Mouse (Mus musculus): ENCODE results near the gene Pdgfb. TPM values are rescaled to one million over a fixed set of nuclear protein-coding genes. Genes with fewer than 3 reads are reported as not detected.

Pdgfb gene
- polyA plus RNA-seq, 1 experiment from 2014 or later: 2.5 TPM

GRCm38 (mm10) chr15:79967346-79967745 is 47.4 kb downstream of the Pdgfb start:
- no peaks in the 10 kb centered on the region for H3K4me1 ChIP-seq
- no peak for ATAC-seq (ENCODE audit: low FRiP score)
- H3K9me3 ChIP-seq (replicated peaks): no peaks in the 10 kb centered on the region
- H3K36me3 ChIP-seq: no peaks in the 10 kb centered on the region
- 85% methylated on average over 6 of the region's 6 CpGs for WGBS
- H3K27ac ChIP-seq: no peak overlapping the region
- no peak overlapping the region for H3K4me3 ChIP-seq
- no peaks in the 10 kb centered on the region for H3K27me3 ChIP-seq
- no peak overlapping the region for H3K4me2 ChIP-seq (replicated peaks)
- H3K9ac ChIP-seq: no peak overlapping the region

GRCm38 (mm10) chr15:79964376-79964775 is 50.4 kb downstream of the Pdgfb start:
- no peak overlapping the region for H3K4me3 ChIP-seq
- 94% methylated on average over 7 of the region's 7 CpGs for WGBS
- H3K4me2 ChIP-seq (replicated peaks): no peak overlapping the region
- no peaks in the 10 kb centered on the region for H3K27me3 ChIP-seq
- no peak for ATAC-seq (ENCODE audit: low FRiP score)
- no peak overlapping the region for H3K27ac ChIP-seq
- H3K9ac ChIP-seq: no peak overlapping the region
- no peaks in the 10 kb centered on the region for H3K36me3 ChIP-seq
- no peaks in the 10 kb centered on the region for H3K9me3 ChIP-seq (replicated peaks)
- peaks cover 7% of the 10 kb centered on the region for H3K4me1 ChIP-seq

- H3K27ac ChIP-seq: no peak overlapping the region
- WGBS: 89% methylated on average over 18 of the region's 18 CpGs
- H3K4me3 ChIP-seq: no peak overlapping the region
These were observed 52.1 kb downstream of the Pdgfb start for GRCm38 (mm10) chr15:79962661-79963060.

GRCm38 (mm10) chr15:79961366-79961921 is 53.3 kb downstream of the Pdgfb start:
- H3K27ac ChIP-seq: no peak overlapping the region
- H3K4me2 ChIP-seq (replicated peaks): no peak overlapping the region
- no peak for ATAC-seq (ENCODE audit: low FRiP score)
- H3K36me3 ChIP-seq: no peaks in the 10 kb centered on the region
- peaks cover 7% of the 10 kb centered on the region for H3K4me1 ChIP-seq
- H3K27me3 ChIP-seq: no peaks in the 10 kb centered on the region
- H3K4me3 ChIP-seq: no peak overlapping the region
- WGBS: 48% methylated on average over 9 of the region's 9 CpGs
- no peaks in the 10 kb centered on the region for H3K9me3 ChIP-seq (replicated peaks)
- no peak overlapping the region for H3K9ac ChIP-seq

More at GRCm38 (mm10) chr15:79962661-79963060, 52.1 kb downstream of the Pdgfb start:
- Histone ChIP-seq H3K27me3 (no peaks in the 10 kb centered on the region), H3K9ac (no peak overlapping the region), H3K4me1 (peaks cover 7% of the 10 kb centered on the region), H3K9me3 (replicated peaks) (no peaks in the 10 kb centered on the region), H3K36me3 (no peaks in the 10 kb centered on the region), H3K4me2 (replicated peaks) (no peak overlapping the region)
- no peak for ATAC-seq (ENCODE audit: low FRiP score)

DNA sequence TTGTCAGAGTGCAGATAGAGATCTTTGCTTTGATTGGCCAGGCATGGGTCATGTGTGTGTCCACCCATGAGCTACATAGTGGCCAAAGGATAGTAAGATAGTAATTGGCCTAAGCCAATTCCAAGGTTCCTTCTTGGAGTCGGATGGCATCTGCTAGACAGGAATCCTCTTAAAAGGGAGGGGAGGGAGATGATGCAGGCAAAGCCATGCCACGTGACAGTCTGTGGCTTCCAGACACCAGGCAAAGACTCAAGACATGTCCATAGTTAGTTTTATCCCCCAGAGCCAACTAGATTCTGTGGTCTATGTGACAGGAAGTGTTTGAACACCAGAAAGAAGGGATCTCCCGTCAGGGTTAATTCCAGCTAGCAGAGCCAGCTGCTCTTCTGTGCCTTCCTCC is 56.4 kb downstream of the Pdgfb start:
- H3K9me3 ChIP-seq (replicated peaks): no peaks in the 10 kb centered on the region
- H3K4me2 ChIP-seq (replicated peaks): no peak overlapping the region
- H3K27me3 ChIP-seq: no peaks in the 10 kb centered on the region
- no peaks in the 10 kb centered on the region for H3K36me3 ChIP-seq
- H3K9ac ChIP-seq: no peak overlapping the region
- WGBS: 66% methylated on average over 3 of the region's 3 CpGs
- no peak for ATAC-seq (ENCODE audit: low FRiP score)
- peaks cover 9% of the 10 kb centered on the region for H3K4me1 ChIP-seq
- no peak overlapping the region for H3K27ac ChIP-seq
- no peak overlapping the region for H3K4me3 ChIP-seq

DNA sequence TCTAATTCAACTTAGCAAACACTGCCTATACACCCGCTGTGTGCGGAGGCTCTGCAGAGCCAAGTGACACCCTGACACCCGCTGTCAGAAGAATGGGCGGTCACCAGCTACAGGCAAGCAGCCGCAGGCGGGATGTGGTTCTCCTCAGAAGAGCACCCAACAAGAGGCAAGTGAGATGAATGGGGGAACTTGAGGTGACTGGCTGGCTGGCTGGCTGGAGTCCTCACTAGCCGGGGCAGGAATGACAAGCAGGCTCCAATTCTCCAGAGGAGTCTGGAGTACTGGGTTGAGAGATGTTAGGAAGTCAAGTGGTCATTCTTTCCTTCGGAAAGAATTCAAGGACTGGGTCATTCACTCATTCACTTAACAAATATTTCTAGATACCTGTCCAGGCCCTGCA is 58.2 kb downstream of the Pdgfb start:
- 89% methylated on average over 8 of the region's 8 CpGs for WGBS
- no peak for ATAC-seq (ENCODE audit: low FRiP score)

DNA sequence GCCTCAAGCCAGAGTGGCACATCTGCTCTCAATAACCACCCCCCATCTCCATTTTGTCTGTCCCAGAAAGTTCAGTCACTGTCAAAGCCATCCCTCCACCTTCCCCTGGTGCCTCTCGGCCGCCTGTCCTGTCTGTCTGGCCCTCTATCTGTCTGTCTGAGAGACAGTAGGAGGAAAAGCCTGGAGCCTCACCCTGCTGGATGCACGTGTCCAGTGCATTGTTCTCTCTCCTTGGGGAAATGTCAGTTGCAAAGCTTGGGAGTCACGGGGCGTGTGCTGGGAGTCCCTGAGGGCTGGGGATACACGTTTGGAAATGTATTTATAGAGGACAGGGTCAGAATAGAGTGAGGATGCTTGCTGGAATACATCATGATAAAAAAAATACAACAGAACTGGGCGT is 61.3 kb downstream of the Pdgfb start:
- no peak for ATAC-seq (ENCODE audit: low FRiP score)
- Histone ChIP-seq H3K27ac (no peak overlapping the region), H3K4me2 (replicated peaks) (no peak overlapping the region), H3K27me3 (peaks cover 5% of the 10 kb centered on the region; the same call in 1 of the 2 replicates), H3K9ac (no peak overlapping the region), H3K9me3 (replicated peaks) (no peaks in the 10 kb centered on the region), H3K4me3 (no peak overlapping the region), H3K4me1 (peaks cover 30% of the 10 kb centered on the region), H3K36me3 (no peaks in the 10 kb centered on the region)
- 60% methylated on average over 7 of the region's 7 CpGs for WGBS

More for the DNA sequence above, 58.2 kb downstream of the Pdgfb start:
- Histone ChIP-seq H3K27me3 (0 out of 2 replicates have a peak, but pooled peaks cover 5% of the 10 kb centered on the region), H3K4me3 (no peak overlapping the region), H3K4me1 (peaks cover 14% of the 10 kb centered on the region), H3K4me2 (replicated peaks) (no peak overlapping the region), H3K27ac (no peak overlapping the region), H3K36me3 (no peaks in the 10 kb centered on the region), H3K9ac (no peak overlapping the region), H3K9me3 (replicated peaks) (no peaks in the 10 kb centered on the region)

DNA sequence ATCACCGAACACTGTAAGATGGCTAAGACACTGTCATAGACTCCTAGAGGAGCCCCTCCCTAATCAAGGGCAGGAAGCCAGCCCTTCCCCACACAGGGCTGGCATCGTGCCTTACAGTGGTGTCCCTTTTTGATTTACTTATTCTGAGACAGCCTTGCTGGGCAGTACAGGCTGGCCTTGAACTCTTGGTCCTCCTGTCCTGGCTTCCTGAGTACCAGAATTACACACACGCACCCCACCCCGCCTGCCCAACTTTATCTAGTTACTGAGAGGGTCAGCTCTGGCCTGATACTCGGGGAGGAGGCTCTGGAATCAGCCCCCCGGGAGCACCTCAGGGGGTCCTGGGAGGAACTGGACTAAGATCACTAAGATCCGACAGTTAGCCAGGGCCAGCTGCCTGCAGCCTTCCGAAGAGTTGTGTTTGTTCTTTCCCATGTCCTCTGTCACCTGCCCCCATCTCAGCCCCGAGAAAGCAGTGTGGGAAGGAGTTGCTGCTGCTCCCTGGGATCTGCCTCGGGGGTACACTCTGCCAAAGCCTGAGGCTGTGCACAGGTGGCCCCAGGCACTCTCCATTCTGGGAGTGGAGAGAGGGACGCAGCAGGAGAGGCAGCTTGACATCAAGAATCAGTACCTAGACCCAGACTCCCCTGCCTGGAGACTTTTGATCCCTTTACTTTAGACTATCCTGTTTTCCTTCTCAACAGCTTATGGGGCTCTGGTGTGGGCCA is 62.1 kb downstream of the Pdgfb start:
- Histone ChIP-seq H3K4me1 (peaks cover 30% of the 10 kb centered on the region), H3K9ac (no peak overlapping the region), H3K36me3 (no peaks in the 10 kb centered on the region), H3K4me2 (replicated peaks) (no peak overlapping the region), H3K27me3 (peaks cover 5% of the 10 kb centered on the region; the same call in 1 of the 2 replicates), H3K4me3 (no peak overlapping the region), H3K9me3 (replicated peaks) (no peaks in the 10 kb centered on the region), H3K27ac (no peak overlapping the region)
- WGBS: 53% methylated on average over 11 of the region's 11 CpGs
- no peak for ATAC-seq (ENCODE audit: low FRiP score)

DNA sequence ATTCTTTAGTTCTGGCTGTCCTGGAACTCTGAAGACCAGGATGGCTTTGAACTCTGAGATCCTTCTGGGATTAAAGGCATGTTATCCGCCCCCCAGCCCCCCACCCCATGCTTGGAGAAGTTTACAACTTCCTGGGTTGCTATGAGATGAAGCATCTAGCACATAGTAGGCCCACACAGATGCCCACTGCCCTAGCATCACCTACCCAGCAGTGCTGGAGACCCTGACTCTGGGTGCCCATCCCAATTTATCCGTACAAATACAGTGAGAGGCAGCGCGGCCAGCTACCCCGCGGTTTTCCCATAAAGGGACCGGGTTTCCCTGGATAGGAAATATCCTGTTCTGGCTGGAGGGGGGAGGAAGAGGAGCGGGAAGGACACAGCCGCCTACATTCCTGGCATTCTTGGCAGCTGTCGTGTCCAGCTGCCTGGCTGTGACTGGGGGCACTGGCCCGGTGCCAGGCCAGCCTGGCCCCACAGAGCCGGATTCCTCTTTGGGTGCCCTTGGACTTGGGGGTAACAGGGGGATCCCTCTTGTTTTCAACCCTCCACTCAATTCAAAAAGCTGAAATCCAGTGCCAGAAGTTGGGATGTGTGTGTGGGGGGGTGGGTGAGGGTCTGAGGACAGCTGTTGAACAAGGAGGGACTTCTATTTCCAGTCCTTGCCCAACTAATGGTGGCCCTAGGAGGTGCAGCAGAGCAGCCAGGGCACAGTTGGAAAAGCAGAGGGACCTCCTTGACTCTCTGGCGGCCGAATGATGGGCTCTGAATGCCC is 62.9 kb downstream of the Pdgfb start:
- no peak overlapping the region for H3K4me2 ChIP-seq (replicated peaks)
- WGBS: 47% methylated on average over 14 of the region's 14 CpGs
- no peak overlapping the region; the same call in 1 of the 2 replicates for H3K9ac ChIP-seq

DNA sequence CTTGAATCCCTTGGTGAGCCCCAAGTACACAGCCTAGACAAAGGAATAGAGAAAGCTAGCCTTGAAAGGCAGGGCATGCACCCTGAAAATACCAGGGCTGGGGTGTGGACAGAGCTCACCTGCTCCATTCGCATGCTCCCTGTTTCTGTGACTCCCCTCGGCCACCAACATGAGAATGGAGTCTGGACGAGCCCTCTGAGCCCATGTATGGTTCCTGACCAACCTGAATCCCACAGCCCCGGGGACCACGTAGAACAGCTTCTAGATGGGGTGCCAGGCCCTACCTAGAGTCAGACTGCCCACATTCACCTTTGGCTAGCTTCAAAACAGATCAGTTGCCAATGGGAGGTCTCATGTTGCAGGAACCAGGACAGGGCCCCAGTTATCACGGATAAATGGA is 63.6 kb downstream of the Pdgfb start:
- ATAC-seq (ENCODE audit: low FRiP score): no peak
- 0 out of 2 replicates have a peak overlapping the region, but pooled peaks have one; percentile 51 for H3K4me2 ChIP-seq (replicated peaks)
- no peak overlapping the region; the same call in 1 of the 2 replicates for H3K9ac ChIP-seq
- 0 out of 2 replicates have a peak overlapping the region, but pooled peaks have one; percentile 20 for H3K4me3 ChIP-seq
- H3K27ac ChIP-seq: peak overlapping the region; percentile 41; the same call in 1 of the 2 replicates
- H3K36me3 ChIP-seq: no peaks in the 10 kb centered on the region
- H3K9me3 ChIP-seq (replicated peaks): no peaks in the 10 kb centered on the region
- 73% methylated on average over 6 of the region's 6 CpGs for WGBS
- H3K27me3 ChIP-seq: peaks cover 5% of the 10 kb centered on the region; the same call in 1 of the 2 replicates
- peaks cover 30% of the 10 kb centered on the region for H3K4me1 ChIP-seq

More for the DNA sequence above, 62.9 kb downstream of the Pdgfb start:
- ATAC-seq (ENCODE audit: low FRiP score): no peak
- peak overlapping the region; percentile 41; the same call in 1 of the 2 replicates for H3K27ac ChIP-seq
- H3K9me3 ChIP-seq (replicated peaks): no peaks in the 10 kb centered on the region
- peaks cover 30% of the 10 kb centered on the region for H3K4me1 ChIP-seq
- no peaks in the 10 kb centered on the region for H3K36me3 ChIP-seq
- H3K4me3 ChIP-seq: no peak overlapping the region
- H3K27me3 ChIP-seq: peaks cover 5% of the 10 kb centered on the region; the same call in 1 of the 2 replicates

DNA sequence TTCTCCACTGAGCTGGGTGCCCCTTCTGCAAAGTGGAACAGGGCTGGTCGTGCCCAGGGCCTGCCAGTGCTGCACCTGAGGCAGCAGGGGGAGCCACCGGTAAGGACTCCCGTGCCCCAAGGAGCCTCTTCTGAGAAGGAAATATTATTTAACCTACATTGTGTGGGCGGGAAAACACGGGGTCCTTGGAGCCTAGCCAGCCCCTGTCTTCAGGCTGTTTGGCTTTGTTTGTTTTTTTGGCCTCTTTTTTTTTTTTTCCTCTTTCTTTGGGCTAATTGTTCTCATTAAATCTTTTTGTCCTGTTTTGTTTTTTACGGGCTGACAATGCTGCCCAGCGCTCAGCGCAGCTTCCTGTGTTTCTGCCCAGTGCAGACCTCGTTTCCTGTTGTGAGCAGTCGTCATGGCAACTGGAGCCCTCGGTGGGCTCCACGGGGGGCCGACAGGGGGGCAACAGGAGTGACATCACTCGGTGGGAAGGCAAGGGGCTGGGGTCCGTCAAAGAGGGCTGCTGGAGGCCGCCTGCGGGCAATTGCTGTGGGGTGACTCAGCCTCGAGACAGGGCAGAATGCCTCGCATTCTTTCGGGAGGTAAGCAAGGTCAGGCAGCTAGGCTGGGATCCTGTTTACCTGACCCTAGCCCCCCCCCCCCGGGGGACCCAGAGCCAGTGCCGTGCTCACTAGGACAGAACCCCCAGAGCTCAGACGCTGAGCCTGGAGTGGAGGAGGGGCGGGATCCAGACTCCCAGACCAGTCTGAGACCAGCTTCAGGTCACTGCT is 64.3 kb downstream of the Pdgfb start:
- Histone ChIP-seq H3K27me3 (peaks cover 5% of the 10 kb centered on the region; the same call in 1 of the 2 replicates), H3K4me2 (replicated peaks) (peak overlapping the region; percentile 51), H3K4me3 (peak overlapping the region; percentile 20), H3K9ac (peak overlapping the region; percentile 48), H3K9me3 (replicated peaks) (no peaks in the 10 kb centered on the region), H3K4me1 (peaks cover 30% of the 10 kb centered on the region), H3K36me3 (no peaks in the 10 kb centered on the region), H3K27ac (peak overlapping the region; percentile 41; the same call in 1 of the 2 replicates)
- WGBS: 2% methylated on average over 23 of the region's 24 CpGs
- ATAC-seq (ENCODE audit: low FRiP score): peak; percentile 67
